Mouse (Mus musculus) spleen, adult 2 months (tissue): ENCODE data around the gene Kcnh5.

Source experiments
- CTCF ChIP-seq: fragments of 200-500 bp; IDR thresholded peaks from 2 replicates; pipeline ENCODE4 v1.5.1; 2011; ENCODE audit warnings: mild to moderate bottlenecking, inconsistent platforms; ENCODE audit not compliant: insufficient read depth, insufficient read length, insufficient replicate concordance; ENCODE audit errors: extremely low read depth
- POLR2A ChIP-seq: fragments of 200-500 bp; IDR thresholded peaks from 2 replicates; pipeline ENCODE4 v1.6.1; 2011; ENCODE audit warnings: low read depth, low read length, inconsistent platforms

DNA sequence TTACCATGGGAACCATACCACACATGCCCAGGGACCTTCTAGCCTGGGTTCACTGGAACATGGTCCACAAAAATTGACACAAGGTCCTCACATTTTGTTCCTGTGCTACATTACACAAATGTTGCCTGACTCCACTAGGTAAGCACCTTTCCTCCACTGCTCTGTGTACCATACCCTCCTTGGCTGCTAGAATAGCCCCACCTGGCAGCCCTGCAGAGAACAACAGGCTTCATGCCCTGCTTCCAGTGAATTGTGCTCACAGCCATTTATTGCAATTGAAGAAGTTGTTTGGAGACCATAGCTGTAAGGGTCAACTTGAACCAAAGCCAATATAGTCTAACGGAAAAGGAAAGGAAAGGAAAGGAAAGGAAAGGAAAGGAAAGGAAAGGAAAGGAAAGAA, 37.3 kb downstream of the Kcnh5 start:
- no peak for TF ChIP-seq CTCF
- TF ChIP-seq POLR2A, result no peak
